Mouse (Mus musculus) embryonic stem cell, embryonic (primary cell): Measurements from ENCODE around the gene Rbfox3.

Experiments
- CTCF ChIA-PET, 4 experiments: fragments of 300-600 bp in 2 of 4; fragments of 350-600 bp in 2 of 4; sonication (Branson Sonifier 250); formaldehyde crosslinking; loops; one replicate each; lab custom pipeline; 2022; ENCODE audit warnings: inconsistent platforms in 2 of 4; lab: Charles Lee
- POLR2A ChIA-PET, 4 experiments: fragments of 300-600 bp in 2 of 4; fragments of 350-600 bp in 2 of 4; sonication (Branson Sonifier 250); formaldehyde crosslinking; loops; one replicate each; lab custom pipeline; 2022; ENCODE audit warnings: antibody characterized with exemption in 4 of 4, inconsistent platforms in 1 of 4; lab: Charles Lee

Gene Rbfox3

DNA sequence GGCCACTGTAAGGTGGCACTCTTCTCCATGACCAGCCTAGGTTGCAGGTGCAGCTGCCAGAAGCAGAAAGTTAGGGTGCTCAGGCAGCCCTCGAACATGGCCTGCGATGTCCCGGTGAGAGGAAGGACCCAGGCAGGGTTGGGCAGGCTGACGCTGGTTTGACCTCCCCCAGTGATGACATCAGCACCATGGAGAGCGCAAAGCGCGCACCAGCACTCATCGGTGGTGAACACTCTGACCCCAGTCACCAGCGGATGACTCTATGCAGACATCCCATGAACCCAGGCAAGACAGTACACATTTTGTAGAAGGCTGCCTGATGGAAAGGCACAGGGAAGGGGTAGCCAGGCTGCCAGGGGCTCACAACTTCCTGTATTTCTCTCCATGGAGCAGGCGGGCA lies 308.3 kb downstream of the Rbfox3 start:
- ChIA-PET CTCF (interaction anchor here in 3 of 4 experiments (0.6 to 1.0 kb wide), 4 partner anchors 30 to 1316 kb away, joined by 3 to 4 read pairs (median 3); no protein-coding TSS in a partner anchor), POLR2A (interaction anchor here in 2 of 4 experiments (0.7 to 1.0 kb wide), 2 partner anchors 77 to 142 kb away, joined by 3 read pairs; no protein-coding TSS in a partner anchor)

GRCm38 (mm10) chr11:118601484-118601883 lies 309.9 kb downstream of the Rbfox3 start:
- ChIA-PET POLR2A (interaction anchor here in 2 of 4 experiments (0.6 kb wide), 2 partner anchors 108 to 727 kb away, joined by 3 read pairs; no protein-coding TSS in a partner anchor), CTCF (interaction anchor here in 3 of 4 experiments (0.6 to 1.3 kb wide), 3 partner anchors 58 to 767 kb away, joined by 3 to 4 read pairs (median 3); no protein-coding TSS in a partner anchor)

DNA sequence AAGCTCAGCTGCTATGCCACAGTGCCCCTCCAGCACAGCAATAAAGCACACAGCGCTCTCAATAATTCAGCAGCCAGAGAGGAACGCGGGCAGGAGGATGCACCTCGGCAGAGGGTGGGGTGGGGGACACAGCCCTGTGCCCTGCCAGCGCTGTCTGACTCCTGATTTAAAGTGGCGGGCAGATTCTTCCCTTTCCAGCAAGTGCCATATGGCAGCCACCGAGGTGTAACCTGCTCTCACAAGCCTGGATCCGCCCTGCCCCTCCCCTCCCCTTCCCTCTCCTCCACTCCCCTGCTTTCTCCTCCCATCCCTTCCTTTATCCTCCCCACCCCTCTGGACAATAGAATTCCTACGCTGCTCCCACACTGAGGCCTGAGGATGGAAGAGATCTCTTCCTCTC lies 311.2 kb downstream of the Rbfox3 start:
- ChIA-PET POLR2A (interaction anchor here in 1 of 4 experiments (1.0 kb wide), 1 partner anchor 9 kb away, joined by 3 read pairs; no protein-coding TSS in a partner anchor), CTCF (interaction anchor here in 2 of 4 experiments (0.8 to 1.1 kb wide), 2 partner anchors 63 to 93 kb away, joined by 3 read pairs; no protein-coding TSS in a partner anchor)

GRCm38 (mm10) chr11:118598726-118599125 lies 312.7 kb downstream of the Rbfox3 start:
- ChIA-PET CTCF (no interaction called here), POLR2A (no interaction called here)

DNA sequence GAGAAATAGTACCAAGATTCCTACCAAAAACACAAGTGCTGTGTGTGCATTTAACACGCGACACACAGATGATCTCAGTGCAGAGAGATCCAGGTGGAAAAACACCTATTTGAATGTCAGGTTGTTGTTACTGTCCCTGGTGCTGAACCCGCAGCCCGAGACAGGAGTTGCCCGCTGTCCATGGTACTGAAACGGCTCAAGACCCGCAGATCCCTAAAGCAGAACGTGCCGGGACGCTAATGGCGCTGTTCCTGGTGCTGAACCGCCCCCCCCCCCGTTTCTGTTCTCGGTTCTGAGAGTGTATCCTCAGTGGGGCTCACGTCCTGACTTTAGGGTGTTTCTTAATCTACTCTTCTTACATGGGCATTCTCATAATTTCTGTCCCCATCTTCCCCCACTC lies 326.6 kb downstream of the Rbfox3 start:
- POLR2A ChIA-PET: no interaction called here
- CTCF ChIA-PET: no interaction called here

- CTCF ChIA-PET: no interaction called here
Measured at GRCm38 (mm10) chr11:118583989-118584388, 327.4 kb downstream of the Rbfox3 start.

DNA sequence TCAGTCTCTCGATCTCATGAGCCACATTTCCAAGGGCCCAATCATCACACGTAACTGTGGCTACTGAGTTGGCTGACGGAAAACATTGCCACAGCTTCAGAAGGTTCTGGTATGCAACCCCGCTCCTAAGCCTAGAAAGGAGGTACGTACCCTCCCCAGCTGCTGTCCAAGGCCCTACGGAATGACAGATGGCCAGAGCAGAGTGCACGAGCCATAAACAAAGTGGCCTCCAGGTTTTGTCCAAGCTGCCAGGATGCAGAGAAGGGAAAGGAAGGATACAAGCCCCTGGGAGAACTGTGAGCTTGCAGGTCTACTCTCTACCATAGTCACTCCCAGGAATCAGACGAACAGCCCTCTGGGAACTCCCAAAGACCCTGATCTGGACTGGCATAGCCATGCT lies 327.8 kb downstream of the Rbfox3 start:
- CTCF ChIA-PET: no interaction called here
- POLR2A ChIA-PET: interaction anchor here in 2 of 4 experiments (1.2 to 2.2 kb wide), 2 partner anchors 10 to 17 kb away, joined by 4 to 5 read pairs; no protein-coding TSS in a partner anchor

More at GRCm38 (mm10) chr11:118583989-118584388, 327.4 kb downstream of the Rbfox3 start:
- POLR2A ChIA-PET: interaction anchor here in 2 of 4 experiments (1.2 to 2.2 kb wide), 2 partner anchors 10 to 18 kb away, joined by 4 to 5 read pairs; no protein-coding TSS in a partner anchor

GRCm38 (mm10) chr11:118581019-118581418 lies 330.4 kb downstream of the Rbfox3 start:
- ChIA-PET CTCF (interaction anchor here in 2 of 4 experiments (0.6 to 0.7 kb wide), 2 partner anchors 11 to 90 kb away, joined by 6 to 7 read pairs; no protein-coding TSS in a partner anchor), POLR2A (interaction anchor here in 1 of 4 experiments (0.6 kb wide), 1 partner anchor 11 kb away, joined by 3 read pairs; no protein-coding TSS in a partner anchor)

DNA sequence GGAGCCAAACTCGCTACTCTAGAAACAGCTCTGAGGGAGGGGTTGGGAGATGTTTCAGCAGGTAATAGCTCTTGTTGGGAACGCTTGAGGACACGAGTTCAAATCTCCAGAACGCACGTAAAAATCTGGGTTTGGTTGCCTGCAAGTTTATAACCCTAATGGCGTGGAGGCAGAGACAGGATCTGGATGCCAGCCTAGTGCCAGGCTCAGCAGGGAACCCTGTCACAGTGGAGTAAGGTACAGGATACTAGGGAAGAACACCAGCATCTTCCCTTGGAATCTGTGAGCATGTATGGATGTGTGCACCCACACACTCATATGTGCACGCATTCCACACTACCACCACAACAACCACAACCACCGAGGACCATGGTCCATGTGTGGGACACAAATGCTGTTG lies 331.8 kb downstream of the Rbfox3 start:
- CTCF ChIA-PET: interaction anchor here in 1 of 4 experiments (1.2 kb wide), 1 partner anchor 120 kb away, joined by 3 read pairs; no protein-coding TSS in a partner anchor
- POLR2A ChIA-PET: no interaction called here

DNA sequence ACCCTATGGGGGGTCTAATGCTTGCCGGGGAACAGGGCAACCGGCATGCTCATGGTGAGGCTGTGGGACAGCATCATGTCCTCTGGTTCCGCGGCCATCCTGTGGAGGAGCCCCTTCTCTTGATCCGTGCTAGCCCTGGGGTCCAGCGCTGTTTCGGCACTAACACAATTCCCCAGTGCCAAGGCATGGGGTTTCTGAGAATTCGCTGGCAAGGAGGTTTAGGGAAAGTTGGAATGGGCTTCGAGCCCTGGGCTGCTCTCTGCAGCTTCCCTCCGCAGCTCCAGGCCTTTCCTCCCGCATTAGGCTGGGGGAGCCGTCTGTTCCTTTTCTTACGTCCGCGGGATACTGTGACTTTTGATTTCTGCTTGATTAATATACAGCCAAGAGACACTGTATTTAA lies 334.1 kb downstream of the Rbfox3 start:
- CTCF ChIA-PET: interaction anchor here in 1 of 4 experiments (0.7 kb wide), 1 partner anchor 74 kb away, joined by 3 read pairs; no protein-coding TSS in a partner anchor
- POLR2A ChIA-PET: interaction anchor here in 1 of 4 experiments (1.2 kb wide), 1 partner anchor 25 kb away, joined by 3 read pairs; no protein-coding TSS in a partner anchor

DNA sequence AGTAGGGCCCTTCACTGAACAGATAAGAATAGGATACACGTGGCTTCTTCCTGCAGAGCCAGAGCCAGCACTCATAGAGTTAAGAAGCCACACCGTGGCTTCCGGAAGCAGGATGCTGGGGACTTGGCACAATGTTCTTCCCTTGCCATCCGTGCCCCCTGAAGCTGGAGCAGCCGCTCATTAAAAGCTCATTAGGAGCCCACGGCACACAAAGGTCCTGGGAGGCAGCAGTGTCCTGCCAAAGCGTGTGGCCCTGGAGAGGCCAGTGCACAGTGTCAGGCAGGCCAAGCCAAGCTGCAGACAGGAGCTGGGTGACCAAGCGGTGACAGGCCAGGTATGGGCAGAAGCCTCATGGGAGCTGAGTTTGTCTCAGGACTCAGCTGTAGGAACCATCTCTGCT lies 334.8 kb downstream of the Rbfox3 start:
- ChIA-PET POLR2A (interaction anchor here in 1 of 4 experiments (1.2 kb wide), 1 partner anchor 25 kb away, joined by 3 read pairs; no protein-coding TSS in a partner anchor), CTCF (interaction anchor here in 3 of 4 experiments (0.6 to 0.8 kb wide), 5 partner anchors 14 to 82 kb away, joined by 3 to 4 read pairs (median 3); no protein-coding TSS in a partner anchor)

- ChIA-PET CTCF (interaction anchor here in 3 of 4 experiments (0.6 to 2.9 kb wide), 16 partner anchors 14 to 409 kb away, joined by 3 to 26 read pairs (median 6); no protein-coding TSS in a partner anchor), POLR2A (interaction anchor here in 1 of 4 experiments (1.4 kb wide), 1 partner anchor 9 kb away, joined by 5 read pairs; no protein-coding TSS in a partner anchor)
Measured at GRCm38 (mm10) chr11:118574418-118574817, 337.0 kb downstream of the Rbfox3 start.

GRCm38 (mm10) chr11:118573569-118573968 lies 337.8 kb downstream of the Rbfox3 start:
- CTCF ChIA-PET: interaction anchor here (0.5 to 2.9 kb wide), 53 partner anchors 9 to 1303 kb away, joined by 3 to 26 read pairs (median 4); no protein-coding TSS in a partner anchor
- POLR2A ChIA-PET: interaction anchor here in 3 of 4 experiments (0.5 to 1.4 kb wide), 3 partner anchors 9 to 251 kb away, joined by 3 to 5 read pairs (median 3); no protein-coding TSS in a partner anchor

DNA sequence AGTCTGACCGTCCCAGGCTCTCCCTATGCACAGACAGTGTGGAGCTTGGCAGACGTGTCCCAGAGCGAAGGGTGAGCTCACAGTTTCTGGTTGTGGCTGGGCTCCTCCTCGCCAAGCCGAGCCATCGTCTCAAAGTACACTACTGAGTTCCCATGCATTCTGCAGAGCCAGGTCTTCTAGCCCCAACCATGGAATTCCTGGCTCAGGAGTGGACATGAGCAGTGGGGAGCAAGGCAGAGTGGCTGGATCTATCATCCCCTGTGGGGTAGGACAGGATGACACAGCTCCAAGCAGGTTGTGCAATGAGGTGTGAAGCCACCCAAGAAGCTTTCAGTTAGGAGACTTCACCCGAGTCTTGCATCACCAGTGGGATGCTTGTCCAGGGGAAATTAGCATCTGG lies 338.4 kb downstream of the Rbfox3 start:
- POLR2A ChIA-PET: interaction anchor here in 2 of 4 experiments (0.5 to 0.9 kb wide), 2 partner anchors 21 to 250 kb away, joined by 3 read pairs; no protein-coding TSS in a partner anchor
- CTCF ChIA-PET: interaction anchor here (0.6 to 2.9 kb wide), 46 partner anchors 8 to 1303 kb away, joined by 3 to 26 read pairs (median 4); no protein-coding TSS in a partner anchor

DNA sequence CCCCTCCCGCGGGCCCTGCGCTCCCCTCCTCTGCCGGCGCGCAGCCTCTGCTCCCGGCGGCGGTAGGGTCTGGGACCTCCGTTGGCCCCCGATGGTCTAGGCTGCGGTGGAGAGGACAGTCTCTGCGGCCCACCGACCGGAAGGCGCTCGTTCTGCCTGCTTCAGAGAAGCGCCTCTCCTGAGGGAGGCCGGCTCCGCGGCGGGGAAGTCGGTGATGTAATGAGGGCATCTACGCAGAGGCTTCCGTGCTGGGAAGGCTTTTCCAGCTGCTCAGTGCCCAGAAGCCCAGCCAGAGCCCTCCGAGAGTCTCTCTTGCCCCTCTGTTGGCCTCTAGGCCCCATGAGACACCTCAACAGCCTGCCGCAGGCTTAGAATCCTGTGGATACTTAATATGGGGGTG lies 341.2 kb downstream of the Rbfox3 start:
- CTCF ChIA-PET: interaction anchor here in 2 of 4 experiments (0.7 to 1.1 kb wide), 3 partner anchors 24 to 206 kb away, joined by 3 to 6 read pairs (median 6); no protein-coding TSS in a partner anchor
- POLR2A ChIA-PET: no interaction called here

DNA sequence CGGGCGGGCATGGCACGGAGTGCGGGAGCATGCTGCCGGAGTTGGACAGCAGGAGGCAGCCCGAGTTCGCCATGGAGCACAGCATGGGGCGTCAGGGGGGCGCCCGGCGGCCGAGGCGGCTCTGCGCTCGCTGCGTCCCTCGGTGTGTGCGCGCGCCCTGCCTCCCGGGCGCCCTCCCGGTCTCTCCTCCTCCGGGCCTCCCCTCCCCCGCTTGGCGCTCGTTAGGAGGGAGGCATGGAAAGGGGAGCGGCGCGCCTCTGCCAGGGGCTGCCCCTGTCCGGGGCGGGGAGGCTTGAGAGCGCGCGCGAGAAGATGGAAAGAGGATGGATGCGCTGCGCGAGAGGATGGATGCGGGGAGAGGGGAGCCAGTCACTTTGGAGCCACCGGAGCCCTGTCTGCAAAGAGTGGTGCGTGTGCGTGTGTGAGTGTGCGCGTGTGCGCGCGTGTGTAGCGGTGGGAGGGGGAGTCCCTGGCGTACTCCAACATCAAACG lies 341.8 kb downstream of the Rbfox3 start:
- CTCF ChIA-PET: no interaction called here

GRCm38 (mm10) chr11:118563877-118564276 lies 347.5 kb downstream of the Rbfox3 start:
- CTCF ChIA-PET: interaction anchor here in 3 of 4 experiments (1.2 to 1.6 kb wide), 3 partner anchors 9 kb away, joined by 3 to 7 read pairs (median 3); no protein-coding TSS in a partner anchor
- POLR2A ChIA-PET: no interaction called here

More for the DNA sequence above, 341.8 kb downstream of the Rbfox3 start:
- POLR2A ChIA-PET: no interaction called here

- POLR2A ChIA-PET: no interaction called here
- CTCF ChIA-PET: no interaction called here
Measured at GRCm38 (mm10) chr11:118562847-118563246, 348.6 kb downstream of the Rbfox3 start.

DNA sequence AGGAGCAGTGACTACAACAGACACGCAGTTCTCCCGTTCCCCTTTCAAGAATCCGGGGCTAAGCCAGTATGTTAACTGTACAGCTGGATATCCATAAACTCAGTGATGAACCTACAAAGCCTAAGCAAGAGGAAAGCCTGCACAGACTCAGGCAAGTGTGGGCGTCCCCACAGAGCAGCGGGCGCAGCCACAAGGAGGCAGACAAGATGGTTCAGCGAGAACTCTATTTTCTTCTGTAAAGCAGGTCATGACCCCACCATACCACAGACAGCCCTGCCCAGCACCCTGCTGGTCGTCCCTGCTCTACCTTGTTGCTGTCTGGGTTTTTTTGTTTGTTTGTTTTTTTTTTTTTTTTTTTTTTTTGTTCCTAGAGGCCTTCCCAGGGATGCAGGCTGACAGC lies 353.2 kb downstream of the Rbfox3 start:
- POLR2A ChIA-PET: interaction anchor here in 2 of 4 experiments (0.7 kb wide), 2 partner anchors 272 to 611 kb away, joined by 3 to 4 read pairs; no protein-coding TSS in a partner anchor

More for the DNA sequence above, 353.2 kb downstream of the Rbfox3 start:
- CTCF ChIA-PET: interaction anchor here in 2 of 4 experiments (0.6 to 0.7 kb wide), 5 partner anchors 15 to 423 kb away, joined by 3 to 5 read pairs (median 3); no protein-coding TSS in a partner anchor
